Comparison of ENCODE assay signal across 11 mouse cellular contexts in the genomic region with DNA sequence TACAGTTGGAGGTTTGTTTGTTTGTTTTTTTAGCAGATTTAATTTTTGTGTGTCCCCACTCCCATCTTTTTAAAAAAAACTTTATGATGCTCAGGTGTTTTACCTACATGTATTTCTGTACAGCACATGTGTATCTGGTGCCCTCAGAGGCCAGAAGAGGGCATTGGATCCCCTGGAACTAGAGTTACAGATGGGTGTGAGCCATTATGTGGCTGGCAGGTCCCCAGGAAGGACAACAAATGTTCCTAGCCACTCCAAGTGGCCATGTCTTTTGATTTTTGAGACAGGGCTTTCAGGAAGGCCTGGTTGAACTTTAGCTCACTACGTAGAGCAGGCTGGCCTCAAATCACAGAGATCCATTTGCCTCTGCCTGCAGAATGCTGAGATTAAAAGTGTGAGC.
DNase-seq lines count a peak whose midpoint lies in the region; ATAC-seq and TF ChIP-seq lines count a peak whose summit lies in the region.
"Had no signal": no experiment of that assay in that cellular context is flagged by ENCODE, and none has a peak within 500 bp of the region (broad histone marks: within the 10 kb centered on the region; RNA-seq: fewer than 3 reads in every experiment).

No protein-coding gene starts in this region.

- peak; percentile 38 for TF ChIP-seq CTCF in layer of hippocampus, adult 2 months (conservative IDR thresholded peaks at IDR 0.05)

- no peak overlapping the region for H3K4me3 ChIP-seq in layer of hippocampus, adult 2 months
- H3K4me3 ChIP-seq: hindbrain, embryonic 15.5 days had no signal

- ATAC-seq in CD4-positive, CD25-positive, alpha-beta regulatory T cell, adult 4 months, result no peak
- ATAC-seq: midbrain, embryonic 16.5 days had no signal

- H3K27ac ChIP-seq in layer of hippocampus, adult 2 months, result no peak overlapping the region
- H3K27ac ChIP-seq: hindbrain, embryonic 15.5 days had no signal

- peak; percentile 28 to 45 for DNase-seq in cerebellum, postnatal 14 days
- DNase-seq in cerebellum, adult 11 months, result no peak
- DNase-seq in layer of hippocampus, adult 2 months (ENCODE audit: low spot score in 2 of 2), result no peak
- DNase-seq in layer of hippocampus, adult 9-10 months (ENCODE audit: low spot score), result no peak
- DNase-seq in 3T3-L1 (ENCODE audit: low read depth, low spot score), result peak; percentile 50
- peak; percentile 24 for DNase-seq in gastrocnemius, postnatal 25 days
- no peak for DNase-seq in spleen, adult 12 weeks (ENCODE audit: low spot score)
- DNase-seq: lung, embryonic 14.5 days had no signal

Comparison
In these comparisons a context has a peak if more than half of its experiments do, and no peak if none do; other contexts are left out.
1. DNase-seq: peak in cerebellum, postnatal 14 days (2 of 2), 3T3-L1 (single experiment) and gastrocnemius, postnatal 25 days (single experiment); none in cerebellum, adult 11 months (single experiment), layer of hippocampus, adult 2 months (0 of 2), layer of hippocampus, adult 9-10 months (single experiment) and spleen, adult 12 weeks (single experiment).